Mouse (Mus musculus): ENCODE measurements at regions not wholly inside any gene's neighbourhood (a gene's known extent, or its start where the extent isn't known, plus 50 kb on each side); places are given as distances from the start of the nearest gene placed in this dataset.

- no peaks in the 10 kb centered on the region for H3K36me3 ChIP-seq (ENCODE audit: insufficient read depth, low read length)
- no peaks in the 10 kb centered on the region for H3K9me3 ChIP-seq (ENCODE audit: low read length)
- WGBS, result 93% methylated on average over 1 of the region's 1 CpGs
- no peak overlapping the region for H3K9ac ChIP-seq (replicated peaks; ENCODE audit: low read length)
- H3K4me2 ChIP-seq (ENCODE audit: low read depth, low read length), result no peak overlapping the region
- H3K27ac ChIP-seq, result no peak overlapping the region
- no peak for TF ChIP-seq CTCF (IDR thresholded peaks at IDR 0.05; ENCODE audit: low read depth)
- H3K27me3 ChIP-seq (ENCODE audit: insufficient read depth, low read length), result no peaks in the 10 kb centered on the region
- no peak overlapping the region for H3K4me3 ChIP-seq (ENCODE audit: low read length)
- ATAC-seq (no peak), DNase-seq (ENCODE audit: low spot score) (no peak)
- H3K4me1 ChIP-seq (ENCODE audit: insufficient read depth, low read length), result no peaks in the 10 kb centered on the region
These were observed 82.8 kb upstream of the Pcgf5 start for GRCm38 (mm10) chr19:36265276-36265675.

GRCm38 (mm10) chr19:36266346-36266745, 81.8 kb upstream of the Pcgf5 start:
- H3K9ac ChIP-seq (replicated peaks; ENCODE audit: low read length), result no peak overlapping the region
- no peak overlapping the region for H3K27ac ChIP-seq
- H3K27me3 ChIP-seq (ENCODE audit: insufficient read depth, low read length), result no peaks in the 10 kb centered on the region
- no peak overlapping the region for H3K4me3 ChIP-seq (ENCODE audit: low read length)
- DNase-seq (ENCODE audit: low spot score), result no peak
- ATAC-seq, result no peak
- H3K4me2 ChIP-seq (ENCODE audit: low read depth, low read length), result no peak overlapping the region
- TF ChIP-seq CTCF (IDR thresholded peaks at IDR 0.05; ENCODE audit: low read depth), result no peak
- whole genome bisulfite sequencing, result 69% methylated on average over 8 of the region's 8 CpGs
- no peaks in the 10 kb centered on the region for H3K36me3 ChIP-seq (ENCODE audit: insufficient read depth, low read length)
- no peaks in the 10 kb centered on the region for H3K9me3 ChIP-seq (ENCODE audit: low read length)
- H3K4me1 ChIP-seq (ENCODE audit: insufficient read depth, low read length), result no peaks in the 10 kb centered on the region

GRCm38 (mm10) chr19:36273466-36273865, 74.6 kb upstream of the Pcgf5 start:
- no peak overlapping the region for H3K9ac ChIP-seq (replicated peaks; ENCODE audit: low read length)
- no peak overlapping the region for H3K27ac ChIP-seq
- no peak overlapping the region for H3K4me3 ChIP-seq (ENCODE audit: low read length)
- DNase-seq (ENCODE audit: low spot score) (peak; percentile 30), ATAC-seq (no peak)
- H3K9me3 ChIP-seq (ENCODE audit: low read length), result no peaks in the 10 kb centered on the region
- no peak overlapping the region for H3K4me2 ChIP-seq (ENCODE audit: low read depth, low read length)
- no peaks in the 10 kb centered on the region for H3K27me3 ChIP-seq (ENCODE audit: insufficient read depth, low read length)
- no peak for TF ChIP-seq CTCF (IDR thresholded peaks at IDR 0.05; ENCODE audit: low read depth)
- H3K4me1 ChIP-seq (ENCODE audit: insufficient read depth, low read length), result no peaks in the 10 kb centered on the region
- H3K36me3 ChIP-seq (ENCODE audit: insufficient read depth, low read length), result no peaks in the 10 kb centered on the region
- WGBS, result 21% methylated on average over 3 of the region's 3 CpGs

- no peak for TF ChIP-seq CTCF (IDR thresholded peaks at IDR 0.05; ENCODE audit: low read depth)
- no peak for DNase-seq (ENCODE audit: low spot score)
- ATAC-seq, result no peak
- no peaks in the 10 kb centered on the region for H3K27me3 ChIP-seq (ENCODE audit: insufficient read depth, low read length)
- no peaks in the 10 kb centered on the region for H3K36me3 ChIP-seq (ENCODE audit: insufficient read depth, low read length)
- H3K4me2 ChIP-seq (ENCODE audit: low read depth, low read length), result no peak overlapping the region
- no peak overlapping the region for H3K27ac ChIP-seq
- no peak overlapping the region for H3K4me3 ChIP-seq (ENCODE audit: low read length)
- H3K4me1 ChIP-seq (ENCODE audit: insufficient read depth, low read length), result no peaks in the 10 kb centered on the region
- WGBS, result 83% methylated on average over 4 of the region's 4 CpGs
- H3K9me3 ChIP-seq (ENCODE audit: low read length), result no peaks in the 10 kb centered on the region
- no peak overlapping the region for H3K9ac ChIP-seq (replicated peaks; ENCODE audit: low read length)
These were observed 62.6 kb upstream of the Pcgf5 start for GRCm38 (mm10) chr19:36285465-36285864.

- H3K36me3 ChIP-seq (ENCODE audit: insufficient read depth, low read length), result no peaks in the 10 kb centered on the region
- H3K4me3 ChIP-seq (ENCODE audit: low read length), result no peak overlapping the region
- H3K4me2 ChIP-seq (ENCODE audit: low read depth, low read length), result no peak overlapping the region
- no peak for TF ChIP-seq CTCF (IDR thresholded peaks at IDR 0.05; ENCODE audit: low read depth)
- DNase-seq (ENCODE audit: low spot score) (no peak), ATAC-seq (no peak)
- no peaks in the 10 kb centered on the region for H3K4me1 ChIP-seq (ENCODE audit: insufficient read depth, low read length)
- no peaks in the 10 kb centered on the region for H3K9me3 ChIP-seq (ENCODE audit: low read length)
- H3K9ac ChIP-seq (replicated peaks; ENCODE audit: low read length), result no peak overlapping the region
- no peak overlapping the region for H3K27ac ChIP-seq
- no peaks in the 10 kb centered on the region for H3K27me3 ChIP-seq (ENCODE audit: insufficient read depth, low read length)
- 80% methylated on average over 4 of the region's 4 CpGs for WGBS
These were observed 57.3 kb upstream of the Pcgf5 start for GRCm38 (mm10) chr19:36290778-36291177.

GRCm38 (mm10) chr19:36293177-36293969, 54.7 kb upstream of the Pcgf5 start:
- Histone ChIP-seq H3K9ac (replicated peaks; ENCODE audit: low read length) (no peak overlapping the region), H3K4me1 (ENCODE audit: insufficient read depth, low read length) (no peaks in the 10 kb centered on the region), H3K9me3 (ENCODE audit: low read length) (no peaks in the 10 kb centered on the region), H3K36me3 (ENCODE audit: insufficient read depth, low read length) (no peaks in the 10 kb centered on the region), H3K27me3 (ENCODE audit: insufficient read depth, low read length) (no peaks in the 10 kb centered on the region), H3K4me2 (ENCODE audit: low read depth, low read length) (no peak overlapping the region), H3K27ac (no peak overlapping the region), H3K4me3 (ENCODE audit: low read length) (no peak overlapping the region)
- WGBS, result 60% methylated on average over 6 of the region's 6 CpGs
- ATAC-seq (no peak), DNase-seq (ENCODE audit: low spot score) (no peak)
- TF ChIP-seq CTCF (IDR thresholded peaks at IDR 0.05; ENCODE audit: low read depth), result no peak

Measured in hindbrain, postnatal 0 days (tissue).